Mouse (Mus musculus) kidney, adult 11 months (tissue): ENCODE measurements around the gene Nol3.
A peak's percentile ranks its signal among the peaks of the same experiment; 100 is the strongest.

Experiments used
- DNase-seq: peaks from one replicate; pipeline ENCODE4 v3.0.0; 2022

Nol3 gene

GRCm38 (mm10) chr8:105263244-105263912 lies 12.6 kb upstream of the Nol3 start:
- DNase-seq = no peak

GRCm38 (mm10) chr8:105264024-105264982 lies 11.6 kb upstream of the Nol3 start, which contains the start of the genes Tradd and Fbxl8:
Tradd (minus strand) TSS chr8:105264609.
Fbxl8 (plus strand) TSS chr8:105264648.
- DNase-seq = peak; percentile 69

- DNase-seq = peak; percentile 47
Measured at GRCm38 (mm10) chr8:105265128-105265527, 10.8 kb upstream of the Nol3 start.

- no peak for DNase-seq
Measured at GRCm38 (mm10) chr8:105266775-105267174, 9.2 kb upstream of the Nol3 start.

GRCm38 (mm10) chr8:105268342-105269074 lies 7.4 kb upstream of the Nol3 start:
- DNase-seq = no peak

GRCm38 (mm10) chr8:105269075-105269458 lies 6.9 kb upstream of the Nol3 start:
- DNase-seq = no peak

- DNase-seq = peak; percentile 72
Measured at GRCm38 (mm10) chr8:105269461-105269947, 6.4 kb upstream of the Nol3 start, which contains the start of gene Hsf4. Hsf4 (plus strand) TSS chr8:105269801.

- DNase-seq = no peak
Measured at GRCm38 (mm10) chr8:105270101-105270915, 5.6 kb upstream of the Nol3 start.

GRCm38 (mm10) chr8:105270916-105271186 lies 5.1 kb upstream of the Nol3 start:
- no peak for DNase-seq

- peak; percentile 10 for DNase-seq
Measured at GRCm38 (mm10) chr8:105275387-105275786, 553 bp upstream of the Nol3 start.

- DNase-seq = peak; percentile 23
Measured at GRCm38 (mm10) chr8:105276292-105277120, 566 bp downstream of the Nol3 start.

GRCm38 (mm10) chr8:105278911-105279334 lies 3.0 kb downstream of the Nol3 start:
- DNase-seq = peak; percentile 94

- DNase-seq = no peak
Measured at GRCm38 (mm10) chr8:105280567-105280966, 4.6 kb downstream of the Nol3 start.

GRCm38 (mm10) chr8:105281821-105282220 lies 5.9 kb downstream of the Nol3 start:
- DNase-seq = no peak

- no peak for DNase-seq
Measured at GRCm38 (mm10) chr8:105282239-105282638, 6.3 kb downstream of the Nol3 start.

GRCm38 (mm10) chr8:105283074-105283473 lies 7.1 kb downstream of the Nol3 start:
- DNase-seq = peak; percentile 30

GRCm38 (mm10) chr8:105285514-105285913 lies 9.6 kb downstream of the Nol3 start:
- DNase-seq = no peak

- DNase-seq = no peak
Measured at GRCm38 (mm10) chr8:105286907-105287306, 11.0 kb downstream of the Nol3 start.

- DNase-seq = no peak
Measured at GRCm38 (mm10) chr8:105288231-105288630, 12.3 kb downstream of the Nol3 start.

GRCm38 (mm10) chr8:105288958-105289732 lies 13.2 kb downstream of the Nol3 start:
- DNase-seq = peak; percentile 85
